Mouse (Mus musculus): Measurements from ENCODE around the gene Nod2. TPM values are rescaled to one million over a fixed set of nuclear protein-coding genes. Genes with fewer than 3 reads are reported as not detected.

Gene Nod2
- polyA plus RNA-seq, 1 experiment: not detected

GRCm38 (mm10) chr8:88697642-88698031 is 50.5 kb downstream of the Nod2 start:
- H3K27me3 ChIP-seq (replicated peaks): no peaks in the 10 kb centered on the region
- TF ChIP-seq GATA1 (IDR thresholded peaks at IDR 0.05; ENCODE audit: borderline replicate concordance, low read length): no peak
- no peak for TF ChIP-seq FLI1 (IDR thresholded peaks at IDR 0.05; ENCODE audit: low read length)
- H3K4me3 ChIP-seq (replicated peaks): peak overlapping the region; percentile 97
- H3K9me3 ChIP-seq: no peaks in the 10 kb centered on the region
- H3K36me3 ChIP-seq (replicated peaks; ENCODE audit: low read length): peaks cover 5% of the 10 kb centered on the region
- peaks cover 47% of the 10 kb centered on the region for H3K4me1 ChIP-seq

GRCm38 (mm10) chr8:88698048-88698447 is 50.9 kb downstream of the Nod2 start:
- H3K27me3 ChIP-seq (replicated peaks): no peaks in the 10 kb centered on the region
- H3K4me1 ChIP-seq: peaks cover 43% of the 10 kb centered on the region
- peaks cover 7% of the 10 kb centered on the region for H3K36me3 ChIP-seq (replicated peaks; ENCODE audit: low read length)
- H3K9me3 ChIP-seq: no peaks in the 10 kb centered on the region
- TF ChIP-seq GATA1 (IDR thresholded peaks at IDR 0.05; ENCODE audit: borderline replicate concordance, low read length) (no peak), FLI1 (IDR thresholded peaks at IDR 0.05; ENCODE audit: low read length) (no peak)
- H3K4me3 ChIP-seq (replicated peaks): peak overlapping the region; percentile 97

DNA sequence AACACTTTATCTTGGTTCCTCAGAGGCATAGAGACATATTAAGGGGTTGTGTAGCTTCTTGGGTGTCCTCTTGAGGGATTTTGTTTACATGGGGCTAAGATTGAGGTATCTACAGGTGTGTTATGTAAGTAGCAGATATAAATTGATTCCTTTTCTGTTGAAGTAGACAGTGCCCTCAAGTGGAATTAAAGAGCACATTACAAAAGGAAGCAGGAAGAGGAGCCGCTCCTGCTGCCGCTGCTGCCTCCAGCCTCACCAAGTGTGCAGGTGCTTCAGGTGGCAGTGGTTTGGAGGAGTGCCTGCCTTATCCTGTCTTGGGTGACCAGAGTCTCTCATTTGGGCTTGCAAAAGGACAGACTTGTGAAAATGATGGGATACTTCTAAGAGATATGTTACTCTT is 54.5 kb downstream of the Nod2 start:
- H3K36me3 ChIP-seq (replicated peaks; ENCODE audit: low read length): peaks cover 9% of the 10 kb centered on the region
- TF ChIP-seq FLI1 (IDR thresholded peaks at IDR 0.05; ENCODE audit: low read length): no peak
- no peak for TF ChIP-seq GATA1 (IDR thresholded peaks at IDR 0.05; ENCODE audit: borderline replicate concordance, low read length)
- no peaks in the 10 kb centered on the region for H3K9me3 ChIP-seq
- H3K27me3 ChIP-seq (replicated peaks): no peaks in the 10 kb centered on the region
- H3K4me3 ChIP-seq (replicated peaks): no peak overlapping the region
- peaks cover 12% of the 10 kb centered on the region for H3K4me1 ChIP-seq

DNA sequence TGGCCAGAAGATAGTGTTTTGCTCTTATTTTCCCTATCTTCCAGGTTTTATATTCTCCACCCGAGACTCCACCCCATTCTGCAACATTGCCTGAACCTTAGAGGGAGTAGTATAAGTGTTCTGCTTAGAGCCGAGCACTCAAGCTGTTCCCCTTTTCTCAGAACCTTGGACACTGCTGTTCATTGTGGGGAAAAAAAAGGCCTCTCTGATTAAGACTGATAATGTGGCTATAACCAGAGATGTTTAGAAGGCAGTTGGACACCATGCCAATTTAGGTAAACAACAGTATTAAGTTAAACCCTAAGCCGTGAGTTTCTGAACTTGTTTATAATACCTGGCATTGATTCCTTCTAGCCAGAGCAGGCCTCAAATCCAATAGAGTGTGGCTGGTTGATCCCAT is 55.7 kb downstream of the Nod2 start:
- TF ChIP-seq FLI1 (IDR thresholded peaks at IDR 0.05; ENCODE audit: low read length) (no peak), GATA1 (IDR thresholded peaks at IDR 0.05; ENCODE audit: borderline replicate concordance, low read length) (no peak)
- peaks cover 9% of the 10 kb centered on the region for H3K4me1 ChIP-seq
- no peaks in the 10 kb centered on the region for H3K9me3 ChIP-seq
- no peak overlapping the region for H3K4me3 ChIP-seq (replicated peaks)
- peaks cover 17% of the 10 kb centered on the region for H3K36me3 ChIP-seq (replicated peaks; ENCODE audit: low read length)
- no peaks in the 10 kb centered on the region for H3K27me3 ChIP-seq (replicated peaks)

DNA sequence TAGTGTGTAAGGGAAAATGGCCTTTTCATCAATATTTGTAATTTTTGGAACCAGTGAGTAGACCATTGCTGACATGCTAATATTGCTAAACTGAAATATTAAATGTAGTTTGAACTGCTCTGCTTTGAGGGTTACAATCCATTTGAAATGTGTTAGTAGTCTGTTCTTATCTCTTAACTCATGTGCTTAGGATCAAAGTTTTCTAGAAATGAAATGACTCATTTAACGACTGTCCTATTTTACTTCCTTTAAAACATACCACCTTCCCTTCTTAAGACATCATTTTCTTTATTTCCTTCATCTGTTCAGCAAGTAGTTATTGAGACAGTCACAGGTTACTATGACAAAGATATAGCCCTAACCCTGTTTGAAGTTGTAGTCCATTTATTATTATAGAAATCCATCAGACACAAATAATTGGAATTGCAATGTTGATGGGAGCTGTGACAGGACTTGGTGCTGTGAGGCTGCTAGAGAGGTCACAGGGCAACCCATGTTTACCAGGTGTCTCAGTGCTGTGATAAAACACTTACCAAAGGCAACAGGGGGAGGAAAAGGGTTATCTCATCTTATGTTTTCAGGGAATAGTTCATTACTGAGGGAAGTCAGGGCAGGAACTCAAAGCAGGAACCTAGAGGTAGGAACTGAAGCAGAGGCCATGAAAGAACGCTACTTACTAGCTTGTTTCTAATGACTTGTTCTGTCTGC is 76.3 kb downstream of the Nod2 start:
- Histone ChIP-seq H3K36me3 (replicated peaks; ENCODE audit: low read length) (peaks cover 77% of the 10 kb centered on the region), H3K9me3 (no peaks in the 10 kb centered on the region)

More for the DNA sequence above, 76.3 kb downstream of the Nod2 start:
- no peaks in the 10 kb centered on the region for H3K27me3 ChIP-seq (replicated peaks)
- no peaks in the 10 kb centered on the region for H3K4me1 ChIP-seq
- H3K4me3 ChIP-seq (replicated peaks): no peak overlapping the region
- TF ChIP-seq FLI1 (IDR thresholded peaks at IDR 0.05; ENCODE audit: low read length) (no peak), GATA1 (IDR thresholded peaks at IDR 0.05; ENCODE audit: borderline replicate concordance, low read length) (no peak)

Other genes with a start within 250 kb of the Nod2 start
- 1.3 TPM in 1 of 2 replicates, not detected in the other for gene Nkd1, start 126.0 kb upstream of the Nod2 start, polyA plus RNA-seq (2012; ENCODE audit: insufficient read depth, low replicate concordance)
- 6.2 and 22.2 TPM in 2 replicates for gene Snx20, start 11.2 kb upstream of the Nod2 start, polyA plus RNA-seq (2012; ENCODE audit: insufficient read depth, low replicate concordance)
- 0.54 TPM in 1 of 2 replicates, not detected in the other for gene Cyld, start 49.7 kb downstream of the Nod2 start, polyA plus RNA-seq (2012; ENCODE audit: insufficient read depth, low replicate concordance)